Mouse (Mus musculus): Measurements from ENCODE around the gene Kank1. TPM values are rescaled to one million over a fixed set of nuclear protein-coding genes. Genes with fewer than 3 reads are reported as not detected.
A peak's percentile ranks its signal among the peaks of the same experiment; 100 is the strongest.

Kank1 gene
- polyA plus RNA-seq, 1 experiment from 2014 or later = 66.9 TPM

DNA sequence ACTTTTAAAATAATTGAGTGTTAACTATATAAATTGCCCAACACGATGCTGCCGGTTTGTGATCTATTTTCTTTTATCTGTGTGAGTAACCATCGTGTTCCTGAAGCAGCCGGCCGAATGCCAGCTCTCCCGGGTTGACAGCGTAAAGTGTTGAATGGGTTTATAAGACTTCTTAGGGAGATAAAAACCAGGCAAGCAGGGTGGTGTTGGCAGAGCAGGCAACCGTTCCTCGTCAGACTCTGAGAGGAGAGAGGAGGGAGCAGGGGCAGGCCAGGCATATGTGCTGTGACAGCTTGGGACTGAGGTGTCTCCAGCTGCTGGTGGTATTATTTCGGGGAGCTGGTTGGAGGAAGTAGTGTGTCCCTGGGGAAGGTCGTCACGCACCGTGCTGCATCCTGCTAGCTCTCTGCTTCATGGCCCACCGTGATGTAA, 78.7 kb downstream of the Kank1 start:
- ATAC-seq (ENCODE audit: insufficient number of reproducible peaks, insufficient read depth, low FRiP score, low TSS enrichment, low read depth) = no peak
- Histone ChIP-seq H3K9ac (replicated peaks) (no peak overlapping the region), H3K4me1 (replicated peaks) (peaks cover 29% of the 10 kb centered on the region), H3K27me3 (no peaks in the 10 kb centered on the region), H3K9me3 (no peaks in the 10 kb centered on the region), H3K4me3 (replicated peaks) (no peak overlapping the region), H3K4me2 (no peak overlapping the region), H3K36me3 (no peaks in the 10 kb centered on the region), H3K27ac (no peak overlapping the region)
- WGBS = 32% methylated on average over 14 of the region's 14 CpGs

DNA sequence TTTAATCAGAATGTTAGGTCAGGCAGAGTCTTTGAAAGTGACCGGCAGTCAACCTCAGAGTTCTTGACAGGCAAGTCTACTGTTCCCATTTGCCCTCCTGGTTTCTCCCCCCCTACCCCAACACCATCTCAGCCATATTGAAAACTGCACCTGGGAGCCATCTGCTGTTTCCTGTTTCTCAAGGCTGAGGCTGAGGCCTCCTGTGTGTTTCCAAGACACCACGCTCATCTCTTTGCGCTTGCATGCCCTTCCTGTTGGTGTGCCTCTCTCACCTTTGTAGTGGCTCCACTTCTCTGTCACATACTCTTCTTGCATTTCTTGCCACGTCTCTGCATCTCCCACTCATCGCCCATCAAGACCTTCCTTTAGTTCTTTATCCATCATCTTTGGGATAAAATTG, 79.2 kb downstream of the Kank1 start:
- ATAC-seq (ENCODE audit: insufficient number of reproducible peaks, insufficient read depth, low FRiP score, low TSS enrichment, low read depth) = no peak
- H3K27ac ChIP-seq = no peak overlapping the region
- WGBS = 77% methylated on average over 5 of the region's 5 CpGs

DNA sequence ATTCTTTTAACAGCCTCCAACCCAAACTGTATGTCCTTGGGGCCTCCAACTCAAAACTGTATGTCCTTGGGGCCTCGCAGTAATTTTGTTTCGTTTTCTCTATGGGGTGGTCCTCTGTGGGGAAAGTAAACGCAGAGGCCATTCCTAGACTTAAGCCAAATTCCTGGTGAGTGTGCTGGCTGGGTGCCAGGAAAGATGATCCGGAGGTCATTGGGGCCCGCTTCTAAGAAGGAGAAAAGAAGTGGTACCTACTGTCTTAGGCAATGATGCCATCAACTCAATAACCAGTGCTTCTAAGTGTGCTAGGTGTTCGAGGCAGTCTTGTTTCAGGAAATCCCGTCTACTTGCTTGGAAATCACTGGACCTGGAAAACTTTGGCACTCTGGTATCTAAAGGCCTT, 87.5 kb downstream of the Kank1 start:
- H3K27me3 ChIP-seq = no peaks in the 10 kb centered on the region
- no peak overlapping the region for H3K4me2 ChIP-seq
- H3K27ac ChIP-seq = no peak overlapping the region
- 80% methylated on average over 7 of the region's 7 CpGs for WGBS
- no peaks in the 10 kb centered on the region for H3K9me3 ChIP-seq
- no peaks in the 10 kb centered on the region for H3K36me3 ChIP-seq
- H3K9ac ChIP-seq (replicated peaks) = no peak overlapping the region
- no peak overlapping the region for H3K4me3 ChIP-seq (replicated peaks)
- ATAC-seq (ENCODE audit: insufficient number of reproducible peaks, insufficient read depth, low FRiP score, low TSS enrichment, low read depth) = no peak
- H3K4me1 ChIP-seq (replicated peaks) = peaks cover 19% of the 10 kb centered on the region

More for the DNA sequence above, 79.2 kb downstream of the Kank1 start:
- Histone ChIP-seq H3K4me2 (no peak overlapping the region), H3K9ac (replicated peaks) (no peak overlapping the region), H3K4me1 (replicated peaks) (peaks cover 29% of the 10 kb centered on the region), H3K4me3 (replicated peaks) (no peak overlapping the region), H3K9me3 (no peaks in the 10 kb centered on the region), H3K36me3 (no peaks in the 10 kb centered on the region), H3K27me3 (no peaks in the 10 kb centered on the region)

DNA sequence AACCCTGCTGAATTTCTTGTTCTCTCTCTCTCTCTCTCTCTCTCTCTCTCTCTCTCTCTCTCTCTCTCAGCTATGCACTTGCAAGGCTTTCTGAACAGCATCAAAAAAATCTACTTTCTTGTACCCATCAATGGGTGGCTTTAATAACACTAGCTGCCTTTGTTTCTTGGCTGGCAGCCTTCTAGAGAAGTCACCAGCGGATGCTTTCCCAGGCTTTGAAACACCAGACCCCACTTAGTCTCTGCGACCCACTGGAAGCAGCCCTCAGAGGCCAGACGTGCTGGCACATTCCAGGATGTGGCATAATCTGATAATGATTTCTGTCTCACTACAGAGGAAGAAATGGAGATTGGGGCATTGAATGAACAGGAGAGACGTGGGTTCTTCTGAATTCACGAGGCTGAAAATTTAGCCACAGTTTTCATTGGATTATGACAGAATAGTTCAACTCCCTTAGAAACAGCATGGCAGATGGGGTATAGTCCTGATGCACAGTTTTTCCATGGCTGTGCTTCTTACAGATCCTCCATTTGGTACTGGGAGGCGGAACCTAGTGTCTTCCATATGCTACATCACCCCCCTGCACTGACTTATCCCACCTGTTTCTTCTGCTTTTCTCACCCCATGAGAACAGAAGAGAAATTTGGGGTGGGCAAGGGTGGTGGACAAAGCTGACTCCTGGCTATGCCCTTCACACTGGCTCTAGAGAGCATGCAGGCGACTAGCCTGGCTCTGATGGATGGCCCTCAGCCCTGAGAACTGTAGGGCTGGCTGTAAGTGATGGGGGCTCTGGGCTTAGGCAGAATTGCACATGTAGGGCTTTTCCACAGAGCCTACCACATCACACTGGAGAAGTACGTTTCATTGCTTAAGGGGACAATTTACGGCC, 88.6 kb downstream of the Kank1 start:
- H3K9me3 ChIP-seq = no peaks in the 10 kb centered on the region
- H3K4me2 ChIP-seq = no peak overlapping the region
- H3K36me3 ChIP-seq = no peaks in the 10 kb centered on the region
- 53% methylated on average over 9 of the region's 9 CpGs for WGBS
- 0 out of 2 replicates have a peak overlapping the region, but pooled peaks have one; percentile 23 for H3K27ac ChIP-seq
- ATAC-seq (ENCODE audit: insufficient number of reproducible peaks, insufficient read depth, low FRiP score, low TSS enrichment, low read depth) = no peak
- no peak overlapping the region for H3K4me3 ChIP-seq (replicated peaks)
- H3K4me1 ChIP-seq (replicated peaks) = peaks cover 16% of the 10 kb centered on the region
- H3K27me3 ChIP-seq = no peaks in the 10 kb centered on the region
- H3K9ac ChIP-seq (replicated peaks) = no peak overlapping the region

DNA sequence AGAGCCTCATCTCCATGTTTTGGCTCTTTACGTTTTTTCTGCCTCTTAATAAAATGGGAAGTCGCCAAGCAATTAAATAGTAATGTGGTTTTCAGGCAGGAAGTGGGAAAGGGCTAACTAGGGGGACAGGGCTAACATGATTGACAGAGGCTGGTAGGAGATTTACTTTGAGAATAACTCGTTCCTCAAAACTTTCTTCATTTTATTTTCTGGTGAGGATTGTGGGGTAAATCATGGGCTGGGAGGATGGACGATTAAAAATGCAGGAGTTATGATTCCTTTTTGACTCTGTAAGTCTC, 89.2 kb downstream of the Kank1 start:
- WGBS = 36% methylated on average over 4 of the region's 4 CpGs
- Histone ChIP-seq H3K27ac (no peak overlapping the region), H3K4me1 (replicated peaks) (peaks cover 16% of the 10 kb centered on the region), H3K9ac (replicated peaks) (no peak overlapping the region), H3K27me3 (no peaks in the 10 kb centered on the region), H3K9me3 (no peaks in the 10 kb centered on the region), H3K36me3 (no peaks in the 10 kb centered on the region), H3K4me2 (no peak overlapping the region), H3K4me3 (replicated peaks) (no peak overlapping the region)
- no peak for ATAC-seq (ENCODE audit: insufficient number of reproducible peaks, insufficient read depth, low FRiP score, low TSS enrichment, low read depth)

DNA sequence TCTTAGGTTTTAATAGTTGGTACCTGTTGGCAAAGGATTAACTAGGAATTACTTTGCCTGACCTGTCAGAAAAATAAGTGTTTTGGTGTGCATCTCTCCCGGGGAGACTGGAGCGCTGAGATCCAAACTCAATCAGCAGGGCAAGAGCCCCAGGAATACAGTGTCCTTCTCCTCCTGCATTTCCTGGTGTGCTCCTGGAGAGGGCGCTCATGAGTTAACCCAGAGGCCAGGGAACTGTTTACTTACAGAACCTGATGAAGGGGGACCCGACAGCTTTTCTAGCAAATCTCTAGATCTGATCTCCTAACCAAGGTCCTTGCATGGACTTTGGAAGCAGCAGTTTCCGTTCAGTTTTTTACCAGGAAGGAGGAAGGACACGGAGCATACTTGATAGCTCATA, 90.9 kb downstream of the Kank1 start:
- Histone ChIP-seq H3K27ac (no peak overlapping the region), H3K9me3 (no peaks in the 10 kb centered on the region), H3K27me3 (no peaks in the 10 kb centered on the region), H3K4me2 (no peak overlapping the region), H3K4me1 (replicated peaks) (peaks cover 16% of the 10 kb centered on the region), H3K4me3 (replicated peaks) (no peak overlapping the region), H3K36me3 (no peaks in the 10 kb centered on the region), H3K9ac (replicated peaks) (no peak overlapping the region)
- no peak for ATAC-seq (ENCODE audit: insufficient number of reproducible peaks, insufficient read depth, low FRiP score, low TSS enrichment, low read depth)
- WGBS = 69% methylated on average over 6 of the region's 6 CpGs

DNA sequence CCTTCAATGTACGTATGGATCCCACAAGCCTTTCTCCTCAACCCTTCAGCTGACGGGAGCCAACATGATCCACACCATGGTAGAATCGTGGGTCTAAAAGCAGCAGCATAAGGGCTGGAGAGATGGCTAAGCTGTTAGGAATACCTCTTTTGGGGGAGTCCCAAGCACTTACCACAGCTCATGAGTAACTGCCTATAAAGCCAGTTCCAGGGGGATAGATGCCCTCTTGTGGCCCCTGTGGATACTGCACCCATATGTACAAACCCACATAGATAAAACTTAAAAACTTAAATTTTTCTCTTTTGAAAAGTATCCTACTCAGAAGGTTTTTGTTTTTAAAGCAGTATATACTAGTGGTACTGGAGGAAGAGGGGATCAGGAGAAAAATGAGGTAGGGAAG, 97.6 kb downstream of the Kank1 start:
- H3K4me1 ChIP-seq (replicated peaks) = no peaks in the 10 kb centered on the region
- H3K27ac ChIP-seq = no peak overlapping the region
- H3K4me2 ChIP-seq = no peak overlapping the region
- H3K27me3 ChIP-seq = no peaks in the 10 kb centered on the region
- no peak overlapping the region for H3K9ac ChIP-seq (replicated peaks)
- no peaks in the 10 kb centered on the region for H3K36me3 ChIP-seq
- 60% methylated on average over 3 of the region's 3 CpGs for WGBS
- no peaks in the 10 kb centered on the region for H3K9me3 ChIP-seq
- ATAC-seq (ENCODE audit: insufficient number of reproducible peaks, insufficient read depth, low FRiP score, low TSS enrichment, low read depth) = no peak
- no peak overlapping the region for H3K4me3 ChIP-seq (replicated peaks)

DNA sequence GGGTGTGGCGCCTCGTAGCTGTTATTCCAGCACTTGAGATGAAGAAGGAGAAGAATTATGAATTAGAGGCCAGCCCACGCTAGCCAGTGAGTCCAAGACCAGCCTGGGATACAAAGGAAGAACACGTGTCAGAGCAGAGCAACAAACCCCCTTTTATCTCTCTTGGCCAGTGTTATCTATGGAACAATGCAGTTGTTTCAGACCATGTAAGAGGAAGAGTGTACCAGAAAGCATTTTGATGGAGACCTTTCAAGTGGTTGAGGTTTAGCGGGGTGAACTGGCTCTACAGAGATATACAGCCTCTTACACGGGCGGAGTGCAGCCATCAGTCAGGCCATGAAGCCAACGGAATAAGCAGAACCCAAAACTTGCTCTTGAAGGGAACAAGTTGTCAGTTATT, 100.0 kb downstream of the Kank1 start:
- Histone ChIP-seq H3K27ac (no peak overlapping the region), H3K4me2 (no peak overlapping the region), H3K36me3 (no peaks in the 10 kb centered on the region), H3K9me3 (no peaks in the 10 kb centered on the region), H3K27me3 (no peaks in the 10 kb centered on the region), H3K9ac (replicated peaks) (no peak overlapping the region), H3K4me3 (replicated peaks) (no peak overlapping the region), H3K4me1 (replicated peaks) (no peaks in the 10 kb centered on the region; the same call in 1 of the 2 replicates)
- 90% methylated on average over 8 of the region's 8 CpGs for WGBS
- no peak for ATAC-seq (ENCODE audit: insufficient number of reproducible peaks, insufficient read depth, low FRiP score, low TSS enrichment, low read depth)

DNA sequence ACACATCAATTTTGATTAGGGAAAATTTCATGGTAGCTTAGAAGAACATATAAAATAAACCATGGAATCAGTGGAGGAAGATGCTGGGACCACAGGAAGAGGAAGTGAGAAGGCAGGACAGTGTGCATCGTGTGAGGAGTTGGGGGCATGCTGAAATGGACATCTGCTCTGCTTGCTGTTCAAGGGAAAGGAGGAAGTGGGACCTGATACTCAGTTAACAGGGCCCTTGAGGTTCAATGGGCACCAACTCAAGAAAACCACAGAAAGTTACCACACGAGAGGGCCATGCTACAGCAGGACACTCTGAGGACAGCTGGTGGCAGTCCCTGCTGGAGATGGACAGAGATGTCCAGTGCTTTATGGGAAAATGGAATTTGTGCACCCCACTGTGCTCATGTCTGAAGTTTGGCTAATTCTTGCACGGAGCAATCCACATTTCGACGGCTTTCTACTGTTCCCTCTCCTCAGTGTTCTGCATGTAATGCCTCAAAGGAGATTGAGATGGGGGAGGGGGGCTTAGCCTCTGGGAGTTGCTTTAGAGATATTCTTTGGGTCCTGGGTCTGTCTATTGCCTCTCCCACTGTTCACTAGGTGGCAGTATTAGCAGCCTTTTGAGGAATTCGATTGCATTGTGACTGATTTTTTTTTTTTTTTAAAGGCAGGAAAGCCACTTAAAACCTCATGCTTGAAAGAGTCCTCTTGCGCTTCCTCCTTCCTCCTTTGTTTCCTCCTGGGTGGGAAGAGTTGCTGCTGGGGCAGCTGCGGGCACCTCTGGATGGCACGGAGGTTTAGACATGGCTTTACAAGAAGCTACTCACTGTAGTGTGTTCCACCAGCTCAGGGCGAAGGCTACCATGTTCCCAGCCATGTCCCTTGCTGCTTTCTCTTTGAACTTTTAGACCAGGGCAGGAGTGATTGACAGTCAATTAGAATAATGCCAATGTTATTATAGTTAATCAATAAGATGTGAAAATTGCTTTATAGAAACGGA, 104.2 kb downstream of the Kank1 start:
- H3K9ac ChIP-seq (replicated peaks) = no peak overlapping the region
- ATAC-seq (ENCODE audit: insufficient number of reproducible peaks, insufficient read depth, low FRiP score, low TSS enrichment, low read depth) = peak; percentile 56; the same call in 1 of the 2 replicates
- peaks cover 7% of the 10 kb centered on the region for H3K4me1 ChIP-seq (replicated peaks)
- no peaks in the 10 kb centered on the region for H3K27me3 ChIP-seq
- no peak overlapping the region for H3K4me2 ChIP-seq
- 56% methylated on average over 11 of the region's 11 CpGs for WGBS
- H3K4me3 ChIP-seq (replicated peaks) = no peak overlapping the region
- H3K36me3 ChIP-seq = no peaks in the 10 kb centered on the region
- H3K27ac ChIP-seq = no peak overlapping the region
- no peaks in the 10 kb centered on the region for H3K9me3 ChIP-seq

DNA sequence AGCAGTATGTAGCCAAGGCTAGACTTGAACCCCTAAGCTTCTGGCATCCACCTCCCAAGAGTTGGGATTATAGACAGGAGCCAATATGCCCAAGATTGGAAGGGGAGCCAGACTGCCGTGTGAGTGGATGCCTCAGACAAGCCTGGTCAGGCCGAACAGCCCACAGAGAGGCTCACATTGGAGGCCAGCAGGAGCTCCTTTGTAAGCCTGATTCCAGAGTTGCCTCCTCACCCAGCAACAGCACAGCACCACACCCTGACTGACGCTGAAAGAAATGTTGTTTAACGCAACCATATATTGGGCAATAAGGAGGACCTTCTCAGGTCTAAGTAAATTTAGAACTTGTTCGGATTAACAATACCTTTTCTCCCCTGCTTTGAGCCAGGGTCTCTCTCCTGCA, 105.3 kb downstream of the Kank1 start:
- Histone ChIP-seq H3K27ac (no peak overlapping the region), H3K4me2 (no peak overlapping the region), H3K9me3 (no peaks in the 10 kb centered on the region), H3K9ac (replicated peaks) (no peak overlapping the region), H3K27me3 (no peaks in the 10 kb centered on the region), H3K4me1 (replicated peaks) (peaks cover 7% of the 10 kb centered on the region), H3K36me3 (no peaks in the 10 kb centered on the region), H3K4me3 (replicated peaks) (no peak overlapping the region)
- WGBS = 87% methylated on average over 5 of the region's 5 CpGs
- no peak for ATAC-seq (ENCODE audit: insufficient number of reproducible peaks, insufficient read depth, low FRiP score, low TSS enrichment, low read depth)

DNA sequence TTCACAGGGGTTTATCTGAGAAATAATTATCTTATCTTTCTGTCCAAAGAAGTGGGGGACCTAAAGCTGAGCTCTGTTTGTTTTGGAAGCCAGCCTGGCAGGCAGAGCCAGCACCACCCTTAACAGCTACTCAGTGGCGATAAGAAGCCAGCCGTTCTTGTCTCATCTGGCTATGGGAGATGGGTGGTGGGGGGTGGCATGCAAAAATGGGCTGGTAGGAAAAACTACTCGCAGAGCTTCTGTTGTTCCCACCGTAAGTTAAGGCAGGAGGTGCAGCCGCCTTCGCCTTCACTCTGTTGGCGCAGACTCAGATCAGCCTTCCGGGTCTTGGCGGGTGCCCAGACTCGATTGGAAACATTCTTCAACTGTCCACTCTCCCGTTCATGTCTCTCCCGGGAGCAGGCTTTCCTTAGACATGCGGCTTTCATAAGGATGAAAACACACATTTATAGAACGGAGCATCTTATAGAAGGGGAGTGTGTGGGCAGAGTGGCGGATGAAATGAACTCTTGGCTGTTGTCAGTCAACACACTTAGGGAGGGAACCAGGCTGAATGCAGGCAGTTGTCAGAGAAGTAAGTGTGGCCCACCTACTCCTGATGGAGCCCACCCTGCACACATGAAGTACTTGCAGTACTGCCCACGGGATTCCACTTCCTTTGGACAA, 107.0 kb downstream of the Kank1 start:
- H3K36me3 ChIP-seq = no peaks in the 10 kb centered on the region
- no peak overlapping the region for H3K4me2 ChIP-seq
- no peak for ATAC-seq (ENCODE audit: insufficient number of reproducible peaks, insufficient read depth, low FRiP score, low TSS enrichment, low read depth)
- H3K4me3 ChIP-seq (replicated peaks) = no peak overlapping the region
- H3K4me1 ChIP-seq (replicated peaks) = peaks cover 7% of the 10 kb centered on the region
- 82% methylated on average over 16 of the region's 16 CpGs for WGBS
- no peak overlapping the region for H3K27ac ChIP-seq
- no peaks in the 10 kb centered on the region for H3K27me3 ChIP-seq
- H3K9ac ChIP-seq (replicated peaks) = no peak overlapping the region
- H3K9me3 ChIP-seq = no peaks in the 10 kb centered on the region

All from limb, embryonic 12.5 days (tissue).